ENCODE assay signal across 16 mouse cellular contexts in genomic region chr10:58994726-58995125, GRCm38 (mm10).
"Had no signal": no experiment of that assay in that cellular context is flagged by ENCODE, and none has a peak within 500 bp of the region (broad histone marks: within the 10 kb centered on the region; RNA-seq: fewer than 3 reads in every experiment).

No protein-coding gene starts in this region.

- H3K4me3 ChIP-seq: liver, embryonic 13.5 days; neural tube, embryonic 12.5 days; neural tube, embryonic 15.5 days had no signal

- H3K27ac ChIP-seq: liver, embryonic 13.5 days; neural tube, embryonic 12.5 days; neural tube, embryonic 15.5 days; stomach, postnatal 0 days had no signal

- H3K36me3 ChIP-seq: liver, embryonic 13.5 days; neural tube, embryonic 12.5 days; neural tube, embryonic 15.5 days had no signal

- H3K9me3 ChIP-seq: liver, embryonic 13.5 days; neural tube, embryonic 12.5 days; neural tube, embryonic 15.5 days had no signal

- H3K27me3 ChIP-seq: liver, embryonic 13.5 days; neural tube, embryonic 12.5 days; neural tube, embryonic 15.5 days had no signal

- H3K4me2 ChIP-seq: liver, embryonic 13.5 days; midbrain, embryonic 11.5 days; neural tube, embryonic 12.5 days; neural tube, embryonic 15.5 days had no signal

- DNase-seq: kidney, adult 8-10 months; kidney, postnatal 36 days; liver, embryonic 13.5 days; lung, adult 2 months; lung, postnatal 4 days; midbrain, embryonic 14.5 days; right cerebral cortex, adult 18-20 months; right cerebral cortex, postnatal 14 days; right cerebral cortex, postnatal 4 days; thymus, adult 2 months; thymus, postnatal 14 days; thymus, postnatal 4 days had no signal

- H3K9ac ChIP-seq: liver, embryonic 13.5 days; neural tube, embryonic 12.5 days; neural tube, embryonic 15.5 days had no signal

- H3K4me1 ChIP-seq: liver, embryonic 13.5 days; neural tube, embryonic 12.5 days; neural tube, embryonic 15.5 days had no signal
